Mouse (Mus musculus) cerebellum, postnatal 36 days (tissue): Measurements from ENCODE around the gene Filip1l.

ENCODE experiments used
- DNase-seq, 2 experiments: peaks; one replicate each; pipeline ENCODE4 v3.0.0; 2021 to 2022; ENCODE audit warnings: mixed read lengths in 2 of 2

Filip1l gene

GRCm38 (mm10) chr16:57437523-57438287 lies 84.8 kb downstream of the Filip1l start:
- no peak for DNase-seq

- DNase-seq, result no peak
These were observed 85.4 kb downstream of the Filip1l start for GRCm38 (mm10) chr16:57438288-57438685.

GRCm38 (mm10) chr16:57439206-57439605 lies 86.3 kb downstream of the Filip1l start:
- DNase-seq, result no peak

GRCm38 (mm10) chr16:57440706-57441437 lies 88.0 kb downstream of the Filip1l start:
- no peak for DNase-seq

- no peak for DNase-seq
These were observed 92.5 kb downstream of the Filip1l start for GRCm38 (mm10) chr16:57445096-57446094.

GRCm38 (mm10) chr16:57453009-57453408 lies 100.1 kb downstream of the Filip1l start:
- no peak for DNase-seq

- DNase-seq, result no peak
These were observed 101.3 kb downstream of the Filip1l start for GRCm38 (mm10) chr16:57454106-57454763.

- no peak for DNase-seq
These were observed 102.7 kb downstream of the Filip1l start for GRCm38 (mm10) chr16:57455573-57455972.

GRCm38 (mm10) chr16:57456003-57456402 lies 103.1 kb downstream of the Filip1l start:
- DNase-seq, result no peak

- no peak for DNase-seq
These were observed 112.6 kb downstream of the Filip1l start for GRCm38 (mm10) chr16:57465386-57465913.

GRCm38 (mm10) chr16:57469301-57469700 lies 116.4 kb downstream of the Filip1l start:
- DNase-seq, result no peak

GRCm38 (mm10) chr16:57469869-57470268 lies 117.0 kb downstream of the Filip1l start:
- no peak for DNase-seq

GRCm38 (mm10) chr16:57470286-57470830 lies 117.5 kb downstream of the Filip1l start:
- DNase-seq, result no peak

GRCm38 (mm10) chr16:57471071-57471470 lies 118.2 kb downstream of the Filip1l start:
- no peak for DNase-seq

GRCm38 (mm10) chr16:57473415-57474085 lies 120.7 kb downstream of the Filip1l start:
- DNase-seq, result no peak

- DNase-seq, result no peak
These were observed 125.6 kb downstream of the Filip1l start for GRCm38 (mm10) chr16:57478451-57478850.

- DNase-seq, result no peak
These were observed 126.9 kb downstream of the Filip1l start for GRCm38 (mm10) chr16:57479776-57480175.

GRCm38 (mm10) chr16:57482264-57482663 lies 129.4 kb downstream of the Filip1l start:
- DNase-seq, result no peak

- no peak for DNase-seq
These were observed 130.0 kb downstream of the Filip1l start for GRCm38 (mm10) chr16:57482911-57483310.

- no peak for DNase-seq
These were observed 130.6 kb downstream of the Filip1l start for GRCm38 (mm10) chr16:57483503-57483902.
